Mouse (Mus musculus) MEL (cell line): ENCODE results near the gene Sh3rf1. TPM values are rescaled to one million over a fixed set of nuclear protein-coding genes. Genes with fewer than 3 reads are reported as not detected.

Experiments used
- DNase-seq: peaks from one replicate; pipeline ENCODE4 v3.0.0; 2011; ENCODE audit warnings: low read depth, low spot score
- H3K27ac ChIP-seq: 2 replicates; pipeline ENCODE4 v1.5.1; 2012; ENCODE audit warnings: low read depth, mild to moderate bottlenecking, control low read depth, low read length, moderate library complexity; ENCODE audit not compliant: control insufficient read depth
- H3K27me3 ChIP-seq, 2 experiments: fragments of 150-350 bp in 1 of 2; sonication (generic) in 1 of 2; 2 replicates each; pipeline ENCODE4 v1.6.1; 2012; ENCODE audit warnings: low read length in 2 of 2, mild to moderate bottlenecking in 2 of 2, improper control_type of control experiment in 1 of 2, moderate library complexity in 1 of 2; ENCODE audit not compliant: insufficient read depth in 2 of 2, control insufficient read depth in 1 of 2
- H3K36me3 ChIP-seq, 2 experiments: 2 replicates each; pipeline ENCODE4 v1.6.1; 2012 to 2014; ENCODE audit warnings: low read length in 2 of 2, improper control_type of control experiment in 1 of 2, inconsistent platforms in 1 of 2, mild to moderate bottlenecking in 1 of 2; ENCODE audit not compliant: insufficient read depth in 2 of 2, control insufficient read depth in 1 of 2
- H3K4me1 ChIP-seq, 2 experiments: fragments of 150-350 bp in 1 of 2; sonication (generic) in 1 of 2; 2 replicates each; pipeline ENCODE4 v1.6.1; 2012; ENCODE audit warnings: low read length in 2 of 2, improper control_type of control experiment in 1 of 2, mild to moderate bottlenecking in 1 of 2; ENCODE audit not compliant: insufficient read depth in 2 of 2, control insufficient read depth in 1 of 2
- H3K4me3 ChIP-seq, 2 experiments: fragments of 150-350 bp in 1 of 2; sonication (generic) in 1 of 2; 2 replicates each; pipeline ENCODE4 v1.5.1; 2012; ENCODE audit warnings: low read depth in 2 of 2, low read length in 2 of 2, mild to moderate bottlenecking in 2 of 2, moderate library complexity in 2 of 2, control low read depth in 1 of 2, improper control_type of control experiment in 1 of 2; ENCODE audit not compliant: control insufficient read depth in 1 of 2, insufficient read depth in 1 of 2
- H3K79me2 ChIP-seq: 2 replicates; pipeline ENCODE4 v1.6.1; 2012; ENCODE audit warnings: mild to moderate bottlenecking, low read length, moderate library complexity; ENCODE audit not compliant: control insufficient read depth, poor library complexity, insufficient read depth
- H3K9ac ChIP-seq: 2 replicates; pipeline ENCODE4 v1.6.1; 2012; ENCODE audit warnings: low read depth, mild to moderate bottlenecking, control low read depth, low read length, moderate library complexity; ENCODE audit not compliant: control insufficient read depth, poor library complexity, severe bottlenecking
- H3K9me3 ChIP-seq: fragments of 150-350 bp; sonication (generic); replicated peaks from 2 replicates; pipeline ENCODE4 v1.6.1; 2012; ENCODE audit warnings: mild to moderate bottlenecking, low read length, improper control_type of control experiment, moderate library complexity; ENCODE audit not compliant: insufficient read depth
- CHD1 ChIP-seq: IDR thresholded peaks from 2 replicates; pipeline ENCODE4 v1.6.1; 2012; ENCODE audit warnings: low read depth, mild to moderate bottlenecking, inconsistent platforms, low read length, improper control_type of control experiment
- CHD2 ChIP-seq: IDR thresholded peaks from 2 replicates; pipeline ENCODE4 v1.6.1; 2011; ENCODE audit warnings: low read length, improper control_type of control experiment
- CTCF ChIP-seq, 3 experiments: IDR thresholded peaks in 2 of 3; conservative IDR thresholded peaks in 1 of 3; 2 replicates each; pipeline ENCODE4 v1.5.1; 2011 to 2012; ENCODE audit warnings: low read length in 3 of 3, low read depth in 2 of 3, mild to moderate bottlenecking in 2 of 3, improper control_type of control experiment in 1 of 3, inconsistent platforms in 1 of 3, mixed read lengths in 1 of 3, moderate library complexity in 1 of 3; ENCODE audit not compliant: control insufficient read depth in 1 of 3, insufficient read depth in 1 of 3, poor library complexity in 1 of 3, severe bottlenecking in 1 of 3
- E2F4 ChIP-seq: IDR thresholded peaks from 2 replicates; pipeline ENCODE4 v1.6.1; 2011; ENCODE audit warnings: low read depth, low read length, improper control_type of control experiment, borderline replicate concordance
- EP300 ChIP-seq, 2 experiments: IDR thresholded peaks; 2 replicates each; pipeline ENCODE4 v1.6.1; 2011; ENCODE audit warnings: improper control_type of control experiment in 2 of 2, low read length in 2 of 2, low read depth in 1 of 2, mild to moderate bottlenecking in 1 of 2
- ETS1 ChIP-seq: IDR thresholded peaks from 2 replicates; pipeline ENCODE4 v1.6.1; 2012; ENCODE audit warnings: low read depth, mild to moderate bottlenecking, inconsistent platforms, low read length, improper control_type of control experiment, moderate library complexity
- GATA1 ChIP-seq: IDR thresholded peaks from 2 replicates; pipeline ENCODE4 v1.6.1; 2011; ENCODE audit warnings: low read depth, low read length, improper control_type of control experiment
- HCFC1 ChIP-seq: IDR thresholded peaks from 2 replicates; pipeline ENCODE4 v1.6.1; 2012; ENCODE audit warnings: low read depth, mild to moderate bottlenecking, inconsistent platforms, low read length, improper control_type of control experiment, moderate library complexity
- JUND ChIP-seq: IDR thresholded peaks from 2 replicates; pipeline ENCODE4 v1.6.1; 2011; ENCODE audit warnings: low read depth, mild to moderate bottlenecking, improper control_type of control experiment, low read length
- KAT2A ChIP-seq: conservative IDR thresholded peaks from 2 replicates; pipeline ENCODE4 v1.6.1; 2012; ENCODE audit warnings: low read depth, low read length, improper control_type of control experiment, inconsistent platforms
- MAX ChIP-seq: IDR thresholded peaks from 2 replicates; pipeline ENCODE4 v1.6.1; 2011; ENCODE audit warnings: low read length, improper control_type of control experiment
- MAZ ChIP-seq: IDR thresholded peaks from 2 replicates; pipeline ENCODE4 v1.6.1; 2012; ENCODE audit warnings: low read depth, mild to moderate bottlenecking, inconsistent platforms, low read length, improper control_type of control experiment
- MEF2A ChIP-seq: IDR thresholded peaks from 2 replicates; pipeline ENCODE4 v1.6.1; 2014; ENCODE audit warnings: low read depth, mild to moderate bottlenecking, inconsistent platforms, low read length, improper control_type of control experiment; ENCODE audit not compliant: poor library complexity, insufficient replicate concordance, severe bottlenecking; ENCODE audit errors: extremely low read depth
- MXI1 ChIP-seq: IDR thresholded peaks from 2 replicates; pipeline ENCODE4 v1.6.1; 2011; ENCODE audit warnings: mild to moderate bottlenecking, low read depth, low read length, improper control_type of control experiment
- NELFE ChIP-seq: IDR thresholded peaks from 2 replicates; pipeline ENCODE4 v1.6.1; 2011; ENCODE audit warnings: low read depth, low read length, improper control_type of control experiment
- NRF1 ChIP-seq: IDR thresholded peaks from 2 replicates; pipeline ENCODE4 v1.6.1; 2014; ENCODE audit warnings: low read depth, mild to moderate bottlenecking, inconsistent platforms, low read length, improper control_type of control experiment, moderate library complexity; ENCODE audit not compliant: poor library complexity, insufficient read depth, severe bottlenecking
- POLR2A ChIP-seq, 2 experiments: IDR thresholded peaks; 2 replicates each; pipeline ENCODE4 v1.6.1; 2011 to 2012; ENCODE audit warnings: low read length in 2 of 2, mild to moderate bottlenecking in 2 of 2, control low read depth in 1 of 2, improper control_type of control experiment in 1 of 2, low read depth in 1 of 2, moderate library complexity in 1 of 2; ENCODE audit not compliant: control insufficient read depth in 1 of 2, insufficient read depth in 1 of 2, poor library complexity in 1 of 2
- POLR2AphosphoS2 ChIP-seq: IDR thresholded peaks from 2 replicates; pipeline ENCODE4 v1.6.1; 2011; ENCODE audit warnings: low read length, improper control_type of control experiment
- POLR2AphosphoS5 ChIP-seq: IDR thresholded peaks from 2 replicates; pipeline ENCODE4 v1.6.1; 2012; ENCODE audit warnings: low read depth, borderline replicate concordance, mild to moderate bottlenecking, inconsistent platforms, low read length, moderate library complexity, mixed read lengths
- RCOR1 ChIP-seq: IDR thresholded peaks from 2 replicates; pipeline ENCODE4 v1.6.1; 2012; ENCODE audit warnings: low read depth, mild to moderate bottlenecking, inconsistent platforms, low read length, improper control_type of control experiment
- SIN3A ChIP-seq: IDR thresholded peaks from 2 replicates; pipeline ENCODE4 v1.6.1; 2012; ENCODE audit warnings: low read length, improper control_type of control experiment, inconsistent platforms
- SMC3 ChIP-seq: IDR thresholded peaks from 2 replicates; pipeline ENCODE4 v1.6.1; 2011; ENCODE audit warnings: low read depth, low read length, improper control_type of control experiment
- TAL1 ChIP-seq: IDR thresholded peaks from 2 replicates; pipeline ENCODE4 v1.6.1; 2012; ENCODE audit warnings: mild to moderate bottlenecking, inconsistent platforms, low read length, moderate library complexity, mixed read lengths
- TBP ChIP-seq: IDR thresholded peaks from 2 replicates; pipeline ENCODE4 v1.8.0; 2011; ENCODE audit warnings: low read depth, low read length, improper control_type of control experiment
- USF1 ChIP-seq: IDR thresholded peaks from 2 replicates; pipeline ENCODE4 v1.6.1; 2014; ENCODE audit warnings: low read depth, mild to moderate bottlenecking, inconsistent platforms, low read length, improper control_type of control experiment, moderate library complexity
- USF2 ChIP-seq, 2 experiments: IDR thresholded peaks; 2 replicates each; pipeline ENCODE4 v1.6.1; 2011 to 2012; ENCODE audit warnings: improper control_type of control experiment in 2 of 2, low read length in 2 of 2, borderline replicate concordance in 1 of 2, inconsistent platforms in 1 of 2, low read depth in 1 of 2, mild to moderate bottlenecking in 1 of 2; ENCODE audit not compliant: insufficient read depth in 1 of 2
- ZC3H11A ChIP-seq: IDR thresholded peaks from 2 replicates; pipeline ENCODE4 v1.6.1; 2012; ENCODE audit warnings: low read depth, mild to moderate bottlenecking, inconsistent platforms, low read length, improper control_type of control experiment
- ZKSCAN1 ChIP-seq: IDR thresholded peaks from 2 replicates; pipeline ENCODE4 v1.6.1; 2012; ENCODE audit warnings: low read depth, mild to moderate bottlenecking, inconsistent platforms, low read length, improper control_type of control experiment, moderate library complexity
- ZMIZ1 ChIP-seq: IDR thresholded peaks from 2 replicates; pipeline ENCODE4 v1.6.1; 2012; ENCODE audit warnings: low read depth, mild to moderate bottlenecking, inconsistent platforms, low read length, improper control_type of control experiment, moderate library complexity
- ZNF384 ChIP-seq: IDR thresholded peaks from 2 replicates; pipeline ENCODE4 v1.6.1; 2012; ENCODE audit warnings: low read depth, mild to moderate bottlenecking, inconsistent platforms, low read length, improper control_type of control experiment
- polyA plus RNA-seq, 2 experiments: library from polyadenylated mRNA; stranded (reverse) in 1 of 2; unstranded in 1 of 2; fragments of >175 nt in 1 of 2; fragments of >200 nt in 1 of 2; gene quantifications; 2 replicates each; pipeline versions ENCODE4 v1.2.1 to v1.2.4; 2012; ENCODE audit warnings: low replicate concordance in 2 of 2, low read depth in 1 of 2; ENCODE audit not compliant: insufficient read length in 2 of 2, insufficient read depth in 1 of 2, missing spikeins in 1 of 2
- total RNA-seq: library from RNA; depleted of rRNA; stranded (reverse); fragments of 300-350 nt; gene quantifications from 2 replicates; pipeline ENCODE4 v1.2.3, GENCODE M21; 2012

Gene Sh3rf1
- total and polyA plus RNA-seq, 3 experiments = 1.5 to 5.9 TPM; not detected in 1

DNA sequence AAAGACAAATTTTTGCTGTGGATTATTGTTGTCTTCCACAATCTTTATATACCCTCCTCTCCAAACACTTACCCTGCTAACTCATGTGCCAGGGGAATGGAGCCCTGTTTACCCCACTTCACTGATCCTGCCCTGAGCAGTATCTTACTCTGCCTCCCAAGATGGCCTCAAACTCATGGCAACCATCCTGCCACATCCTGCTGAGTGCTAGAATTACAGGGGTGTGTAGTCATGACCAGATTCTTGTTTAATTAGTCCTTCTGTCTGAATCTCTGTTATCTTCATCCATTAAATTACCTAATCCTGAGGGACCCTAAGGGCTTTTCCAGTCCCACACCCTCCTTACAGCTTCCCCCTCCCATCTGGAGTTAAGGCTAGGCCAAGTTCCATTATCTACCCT is 201.5 kb downstream of the Sh3rf1 start:
- Histone ChIP-seq H3K9ac (no peak overlapping the region), H3K4me1 (peaks cover 3 to 19% of the 10 kb centered on the region in 2 experiments; a peak in 3 of 4 replicates), H3K36me3 (peaks cover 0 to 17% of the 10 kb centered on the region in 2 experiments; a peak in 2 of 4 replicates), H3K4me3 (no peak overlapping the region), H3K27me3 (no peaks in the 10 kb centered on the region), H3K9me3 (no peaks in the 10 kb centered on the region), H3K27ac (no peak overlapping the region), H3K79me2 (no peaks in the 10 kb centered on the region)
- TF ChIP-seq HCFC1 (no peak), EP300 (IDR thresholded peaks at IDR 0.05; ENCODE audit: low read depth in 1 of 2, low read length in 2 of 2) (peak in 1 of 2 experiments; percentile 13; a peak in 1 of 4 replicates), MEF2A (no peak), ZMIZ1 (no peak), CTCF (IDR thresholded peaks at IDR 0.05 in 2 of 3, conservative IDR thresholded peaks at IDR 0.05 in 1 of 3; ENCODE audit: control insufficient read depth in 1 of 3, insufficient read depth in 1 of 3, low read depth in 2 of 3, low read length in 3 of 3, poor library complexity in 1 of 3, severe bottlenecking in 1 of 3) (no peak), ZC3H11A (no peak)
- no peak for DNase-seq

DNA sequence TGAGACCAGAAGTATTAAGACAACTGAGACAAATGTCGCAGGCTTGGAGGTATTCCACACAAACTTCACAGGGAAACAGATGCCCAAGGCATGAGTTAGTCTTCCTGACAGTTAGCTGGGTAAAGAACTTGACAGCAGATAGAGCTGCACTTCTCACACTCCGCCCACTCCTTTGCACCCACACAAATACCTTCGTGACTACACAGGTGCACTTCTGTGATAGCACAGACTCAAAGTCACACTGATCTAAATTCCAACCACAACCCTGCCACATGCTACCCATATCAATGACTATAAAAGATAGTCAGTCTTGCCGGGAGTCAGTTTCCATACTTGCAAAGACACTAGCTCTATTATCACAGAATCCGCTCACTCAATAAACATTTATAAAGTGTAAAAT is 202.4 kb downstream of the Sh3rf1 start:
- peak; percentile 87 for DNase-seq
- Histone ChIP-seq H3K9ac (peak overlapping the region; percentile 51), H3K79me2 (no peaks in the 10 kb centered on the region), H3K36me3 (peaks cover 0 to 17% of the 10 kb centered on the region in 2 experiments; a peak in 2 of 4 replicates), H3K9me3 (no peaks in the 10 kb centered on the region), H3K4me3 (peak overlapping the region; percentile 9 to 45; a peak in 3 of 4 replicates), H3K27me3 (no peaks in the 10 kb centered on the region), H3K27ac (peak overlapping the region; percentile 94), H3K4me1 (peaks cover 3 to 19% of the 10 kb centered on the region in 2 experiments; a peak in 3 of 4 replicates)
- TF ChIP-seq ZMIZ1 (no peak), MXI1 (0 out of 2 replicates have a peak, but pooled peaks have one; percentile 20), KAT2A (no peak), ZKSCAN1 (no peak), TBP (no peak), TAL1 (peak; percentile 88), NELFE (no peak), NRF1 (no peak), EP300 (IDR thresholded peaks at IDR 0.05; ENCODE audit: low read depth in 1 of 2, low read length in 2 of 2) (peak; percentile 91 to 95), ETS1 (peak; percentile 78), USF1 (0 out of 2 replicates have a peak, but pooled peaks have one; percentile 6), E2F4 (no peak), CHD1 (no peak), CTCF (IDR thresholded peaks at IDR 0.05 in 2 of 3, conservative IDR thresholded peaks at IDR 0.05 in 1 of 3; ENCODE audit: control insufficient read depth in 1 of 3, insufficient read depth in 1 of 3, low read depth in 2 of 3, low read length in 3 of 3, poor library complexity in 1 of 3, severe bottlenecking in 1 of 3) (no peak), SMC3 (no peak; the same call in 1 of the 2 replicates), POLR2A (IDR thresholded peaks at IDR 0.05; ENCODE audit: control insufficient read depth in 1 of 2, insufficient read depth in 1 of 2, low read depth in 1 of 2, low read length in 2 of 2, poor library complexity in 1 of 2) (no peak), POLR2AphosphoS5 (no peak), ZNF384 (no peak), SIN3A (peak; percentile 67; the same call in 1 of the 2 replicates), CHD2 (no peak), MAZ (no peak), JUND (no peak; the same call in 1 of the 2 replicates), GATA1 (peak; percentile 87), POLR2AphosphoS2 (no peak), MEF2A (no peak), USF2 (IDR thresholded peaks at IDR 0.05; ENCODE audit: borderline replicate concordance in 1 of 2, insufficient read depth in 1 of 2, low read depth in 1 of 2, low read length in 2 of 2) (no peak), MAX (peak; percentile 48; the same call in 1 of the 2 replicates), RCOR1 (peak; percentile 89; the same call in 1 of the 2 replicates)
